12 mouse cellular contexts compared by ENCODE assay signal in the genomic region with DNA sequence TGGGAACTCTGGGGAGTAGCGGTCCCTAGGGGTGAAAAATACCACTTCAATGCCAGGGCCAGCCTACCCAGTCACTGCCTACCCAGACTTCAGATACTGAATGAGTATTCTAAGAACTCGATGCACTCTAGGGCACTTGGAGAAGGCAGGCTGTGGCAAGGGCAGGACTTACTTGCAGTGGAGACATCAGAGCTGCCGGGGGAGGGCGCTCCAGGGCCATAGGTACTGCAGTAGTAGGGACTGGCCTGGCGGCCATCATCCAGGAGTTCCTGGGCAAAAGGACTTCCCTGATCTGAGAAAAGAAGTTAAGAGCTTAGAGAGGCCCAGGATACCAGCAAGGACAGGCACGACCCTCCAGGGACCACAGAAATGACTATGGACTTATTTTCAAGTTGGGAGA. TPM values are rescaled to one million over a fixed set of nuclear protein-coding genes. Genes with fewer than 3 reads are reported as not detected.
DNase-seq lines count a peak whose midpoint lies in the region; TF ChIP-seq lines count a peak whose summit lies in the region.
"Had no signal": no experiment of that assay in that cellular context is flagged by ENCODE, and none has a peak within 500 bp of the region (broad histone marks: within the 10 kb centered on the region; RNA-seq: fewer than 3 reads in every experiment).

No protein-coding gene starts in this region.

- H3K36me3 ChIP-seq in kidney, adult 2 months (ENCODE audit: control insufficient read depth, insufficient read depth, low read length), result no peaks in the 10 kb centered on the region

- H3K4me1 ChIP-seq in kidney, adult 2 months (ENCODE audit: control insufficient read depth, insufficient read depth, low read length), result peaks cover 3% of the 10 kb centered on the region; the same call in 1 of the 2 replicates

- DNase-seq in urinary bladder, adult 2 months (ENCODE audit: low spot score), result peak; percentile 64
- DNase-seq in urinary bladder, postnatal 4 days (ENCODE audit: low spot score in 2 of 2), result no peak
- DNase-seq in kidney, adult 2 months, result peak; percentile 67
- DNase-seq in lung, postnatal 10 days, result peak; percentile 81
- DNase-seq in embryo, embryonic 10 days (ENCODE audit: low spot score), result no peak
- no peak for DNase-seq in layer of hippocampus, postnatal 10 days (ENCODE audit: low spot score in 2 of 2)
- DNase-seq in right cerebral cortex, postnatal 4 days, result no peak
- DNase-seq in cerebellum, adult 9-10 months, result no peak
- DNase-seq: gastrocnemius, postnatal 14 days had no signal

- H3K4me3 ChIP-seq in kidney, adult 2 months (ENCODE audit: insufficient read depth, low read depth, low read length), result peak overlapping the region; percentile 5
- H3K4me3 ChIP-seq: erythroblast, embryonic 14.5 days; hindbrain, embryonic 13.5 days had no signal

- WGBS in kidney, adult 2 months, result 67% methylated on average over 6 of the region's 6 CpGs

- H3K27ac ChIP-seq in kidney, adult 2 months (ENCODE audit: insufficient read depth, low read depth, low read length), result 0 out of 2 replicates have a peak overlapping the region, but pooled peaks have one; percentile 21
- H3K27ac ChIP-seq: hindbrain, embryonic 13.5 days had no signal

- H3K27me3 ChIP-seq in kidney, adult 2 months (replicated peaks; ENCODE audit: control insufficient read depth, insufficient read depth, low read length), result no peaks in the 10 kb centered on the region

- no peak; the same call in 1 of the 2 replicates for TF ChIP-seq CTCF in kidney, adult 2 months (conservative IDR thresholded peaks at IDR 0.05; ENCODE audit: insufficient read depth, insufficient read length, low read depth, low read length)

- TF ChIP-seq POLR2A in kidney, adult 2 months (IDR thresholded peaks at IDR 0.05; ENCODE audit: low read depth, low read length), result no peak

RNA-seq across cellular contexts. Expression of gene Elf3, which starts 2.1 kb away (rescaled TPM):
- 46.7 and 50.1 TPM in 2 replicates for polyA plus RNA-seq in urinary bladder, adult 2 months (2012; rRNA removed)
- 23.1 and 25.0 TPM in 2 replicates for polyA plus RNA-seq in kidney, adult 2 months (2012; rRNA removed)
- total RNA-seq in layer of hippocampus, postnatal 10 days (2021), result not detected
- total RNA-seq: megakaryocyte-erythroid progenitor cell, adult 5-6 weeks had no signal
- polyA plus RNA-seq: erythroblast, embryonic 14.5 days had no signal

RNA-seq across cellular contexts. Expression of gene Rnpep, which starts 27.6 kb away (rescaled TPM):
- 46.6 and 55.6 TPM in 2 replicates for polyA plus RNA-seq in urinary bladder, adult 2 months (2012; rRNA removed)
- polyA plus RNA-seq in kidney, adult 2 months (2012; rRNA removed), result 28.7 and 29.1 TPM in 2 replicates
- total RNA-seq in layer of hippocampus, postnatal 10 days (2021), result 10 to 100 TPM; 52.2 to 54.7 TPM

RNA-seq across cellular contexts. Expression of gene Timm17a, which starts 57.3 kb away (rescaled TPM):
- polyA plus RNA-seq in urinary bladder, adult 2 months (2012; rRNA removed), result 80.8 and 92.8 TPM in 2 replicates
- polyA plus RNA-seq in kidney, adult 2 months (2012; rRNA removed), result 122 and 134 TPM in 2 replicates
- 100 to 1,000 TPM; 154 to 163 TPM for total RNA-seq in layer of hippocampus, postnatal 10 days (2021)

Comparison
In these comparisons a context has a peak if more than half of its experiments do, and no peak if none do; other contexts are left out.
1. DNase-seq: peak in urinary bladder, adult 2 months (single experiment), kidney, adult 2 months (single experiment) and lung, postnatal 10 days (single experiment); none in urinary bladder, postnatal 4 days (0 of 2), embryo, embryonic 10 days (single experiment), layer of hippocampus, postnatal 10 days (0 of 2), right cerebral cortex, postnatal 4 days (single experiment) and cerebellum, adult 9-10 months (single experiment).